Mouse (Mus musculus) lung, embryonic 14.5 days (tissue): ENCODE data around the gene Ssxb9. TPM values are rescaled to one million over a fixed set of nuclear protein-coding genes. Genes with fewer than 3 reads are reported as not detected.
"Not testable (repeated sequence)": the region's sequence is repeated elsewhere in the genome, so short reads cannot be mapped to it uniquely, and the experiment has no call there.

Source experiments
- ATAC-seq: fragments of 200-750 bp; cut with Nextera tagmentation; 2 replicates; pipeline ENCODE4 v1.8.0; 2017; ENCODE audit warnings: mild to moderate bottlenecking, moderate TSS enrichment, moderate library complexity; ENCODE audit not compliant: insufficient read depth
- DNase-seq: peaks from one replicate; pipeline ENCODE4 v3.0.0-alpha.2; 2015
- H3K27ac ChIP-seq: fragments of 300-500 bp; sonication (generic); 2 replicates; pipeline ENCODE4 v1.5.1; 2014; ENCODE audit warnings: low read depth, mild to moderate bottlenecking, moderate library complexity
- H3K27me3 ChIP-seq: fragments of 300-500 bp; sonication (generic); 2 replicates; pipeline ENCODE4 v1.6.1; 2014; ENCODE audit warnings: low read length, control low read depth; ENCODE audit not compliant: insufficient read depth
- H3K36me3 ChIP-seq: fragments of 300-500 bp; sonication (generic); 2 replicates; pipeline ENCODE4 v1.6.1; 2014; ENCODE audit warnings: control low read depth; ENCODE audit not compliant: insufficient read depth
- H3K4me1 ChIP-seq: fragments of 300-500 bp; sonication (generic); 2 replicates; pipeline ENCODE4 v1.6.1; 2014; ENCODE audit warnings: antibody characterized with exemption, control low read depth; ENCODE audit not compliant: insufficient read depth
- H3K4me2 ChIP-seq: fragments of 300-500 bp; sonication (generic); 2 replicates; pipeline ENCODE4 v1.6.1; 2014; ENCODE audit warnings: mild to moderate bottlenecking
- H3K4me3 ChIP-seq: fragments of 300-500 bp; sonication (generic); 2 replicates; pipeline ENCODE4 v1.5.1; 2014; ENCODE audit warnings: low read depth, low read length
- H3K9ac ChIP-seq: fragments of 300-500 bp; sonication (generic); 2 replicates; pipeline ENCODE4 v1.6.1; 2014
- H3K9me3 ChIP-seq: fragments of 300-500 bp; sonication (generic); 2 replicates; pipeline ENCODE4 v1.6.1; 2016; ENCODE audit warnings: low read depth, low read length, control low read depth
- CTCF ChIP-seq: IDR thresholded peaks from 2 replicates; pipeline ENCODE4 v1.5.1; 2016; ENCODE audit warnings: antibody characterized with exemption, low read depth
- WGBS: fragments of 180-500 bp; shearing (Covaris S2); extraction: QIAGEN DNeasy Blood & Tissue Kit; methylation state at CpG from one replicate; pipeline ENCODE4 v1.1.7; 2014; 5-methylcytosine and 5-hydroxymethylcytosine counted together
- polyA plus RNA-seq: library from polyadenylated mRNA; unstranded; fragments of >200 nt; fragmentation: Nextera tagmentation; extraction: Ambion mirVana; gene quantifications from 2 replicates; pipeline ENCODE4 v1.2.1, GENCODE M21; 2014

The Ssxb9 gene
- not detected in 2 replicates for polyA plus RNA-seq

- H3K36me3 ChIP-seq, H3K27me3 ChIP-seq, DNase-seq, ATAC-seq, H3K4me2 ChIP-seq, H3K4me1 ChIP-seq, H3K9me3 ChIP-seq, H3K27ac ChIP-seq, H3K4me3 ChIP-seq, H3K9ac ChIP-seq: not testable (repeated sequence)
- WGBS, result 21% methylated on average over 1 of the region's 1 CpGs
Observed at GRCm38 (mm10) chrX:8366678-8367077, at the start of gene Ssxb9. TSS of gene Ssxb9 (plus strand) at chrX:8366978.

DNA sequence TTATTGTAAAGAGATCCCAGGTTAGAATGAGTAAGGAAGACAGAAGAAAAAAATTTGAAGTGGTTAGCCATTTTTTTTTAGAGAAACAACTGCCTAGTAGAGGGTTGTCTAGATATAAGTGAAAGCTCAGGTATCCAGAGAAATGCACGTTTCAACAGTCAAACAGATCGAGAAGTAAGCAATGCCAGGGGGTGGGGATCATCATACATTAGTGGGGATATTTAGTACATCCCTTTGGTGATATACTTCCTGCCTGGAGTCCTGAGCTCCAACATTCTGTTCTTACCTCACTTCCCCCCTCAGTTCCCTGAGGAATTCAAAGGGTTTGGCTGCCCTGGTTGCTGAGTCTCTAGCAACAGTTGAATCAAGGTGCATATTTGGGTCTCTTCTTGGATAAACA, 39.7 kb upstream of the Ssxb9 start, which contains the start of gene Ssxb10:
Ssxb10 (plus strand) TSS at position 301 of the 400 bp plus-strand sequence.
- Histone ChIP-seq H3K4me1 (no peaks in the 10 kb centered on the region), H3K36me3 (no peaks in the 10 kb centered on the region), H3K4me3 (no peak within 1 kb of the TSS), H3K27ac (no peak within 1 kb of the TSS), H3K9me3 (peaks cover 5% of the 10 kb centered on the region; the same call in 1 of the 2 replicates), H3K4me2 (no peak within 1 kb of the TSS), H3K9ac (no peak within 1 kb of the TSS), H3K27me3 (no peaks in the 10 kb centered on the region)
- WGBS, result 63% methylated on average over 2 of the region's 2 CpGs
- TF ChIP-seq CTCF, result no peak
- no peak for DNase-seq
- no peak for ATAC-seq

DNA sequence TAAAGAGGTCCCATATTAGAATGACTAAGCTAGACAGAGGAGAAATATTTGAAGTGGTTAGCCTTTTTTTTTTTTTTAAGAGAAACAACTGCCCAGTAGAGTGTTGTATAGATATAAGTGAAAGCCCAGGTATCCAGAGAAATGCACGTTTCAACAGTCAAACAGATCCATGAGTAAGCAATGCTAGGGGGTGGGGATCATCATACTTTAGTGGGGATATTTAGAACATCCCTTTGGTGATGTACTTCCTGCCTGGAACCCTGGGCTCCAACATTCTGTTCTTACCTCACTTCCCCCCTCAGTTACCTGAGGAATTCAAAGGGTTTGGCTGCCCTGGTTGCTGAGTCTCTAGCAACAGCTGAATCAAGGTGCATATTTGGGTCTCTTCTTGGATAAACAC, 46.2 kb downstream of the Ssxb9 start, which contains the start of gene Ssxb1:
Ssxb1 (plus strand) TSS at position 301 of the 400 bp plus-strand sequence.
- H3K4me1 ChIP-seq, H3K4me2 ChIP-seq: not testable (repeated sequence)

More for the DNA sequence above, 46.2 kb downstream of the Ssxb9 start, which contains the start of gene Ssxb1:
- DNase-seq, ATAC-seq, H3K27me3 ChIP-seq, H3K27ac ChIP-seq, H3K36me3 ChIP-seq, H3K9me3 ChIP-seq, H3K4me3 ChIP-seq, H3K9ac ChIP-seq: not testable (repeated sequence)
- WGBS, result 13% methylated on average over 1 of the region's 1 CpGs

Other genes starting within 250 kb of the Ssxb9 start
- 20.8 and 21.8 TPM in 2 replicates for gene Wdr13, start 234.1 kb upstream of the Ssxb9 start, polyA plus RNA-seq
- gene Rbm3, start 221.1 kb upstream of the Ssxb9 start, polyA plus RNA-seq, result 589 and 659 TPM in 2 replicates
- gene Tbc1d25, start 190.8 kb upstream of the Ssxb9 start, polyA plus RNA-seq, result 12.4 and 12.6 TPM in 2 replicates
- 29.5 and 30.5 TPM in 2 replicates for gene Ebp, start 173.5 kb upstream of the Ssxb9 start, polyA plus RNA-seq
- 10.4 and 10.6 TPM in 2 replicates for gene Porcn, start 160.5 kb upstream of the Ssxb9 start, polyA plus RNA-seq
- gene Ftsj1, start 114.6 kb upstream of the Ssxb9 start, polyA plus RNA-seq, result 52.9 and 53.7 TPM in 2 replicates
- gene Slc38a5, start 95.8 kb upstream of the Ssxb9 start, polyA plus RNA-seq, result 92.9 and 105 TPM in 2 replicates
- not detected in 2 replicates for gene Ssxb10, start 39.6 kb upstream of the Ssxb9 start, polyA plus RNA-seq
- not detected in 2 replicates for gene Ssxb1, start 46.3 kb downstream of the Ssxb9 start, polyA plus RNA-seq
- not detected in 2 replicates for gene Ssxb2, start 94.7 kb downstream of the Ssxb9 start, polyA plus RNA-seq
- gene Gm14459, start 158.0 kb downstream of the Ssxb9 start, polyA plus RNA-seq, result not detected in 2 replicates
- not detected in 2 replicates for gene Ssxb6, start 181.3 kb downstream of the Ssxb9 start, polyA plus RNA-seq
- gene Ssxb3, start 224.8 kb downstream of the Ssxb9 start, polyA plus RNA-seq, result not detected in 2 replicates